Mouse (Mus musculus): ENCODE measurements at regions not wholly inside any gene's neighbourhood (a gene's known extent, or its start where the extent isn't known, plus 50 kb on each side); places are given as distances from the start of the nearest gene placed in this dataset.

GRCm38 (mm10) chr17:16101548-16101947, 270.7 kb upstream of the Rgmb start:
- no peak for DNase-seq

GRCm38 (mm10) chr17:16092952-16093351, 262.1 kb upstream of the Rgmb start:
- no peak for DNase-seq

- peak; percentile 25 for DNase-seq
These were observed 258.9 kb upstream of the Rgmb start for GRCm38 (mm10) chr17:16089619-16090280.

- DNase-seq = no peak
These were observed 258.2 kb upstream of the Rgmb start for GRCm38 (mm10) chr17:16088879-16089618.

- no peak for DNase-seq
These were observed 256.2 kb upstream of the Rgmb start for GRCm38 (mm10) chr17:16087046-16087445.

GRCm38 (mm10) chr17:16082842-16083241, 252.0 kb upstream of the Rgmb start:
- no peak for DNase-seq

GRCm38 (mm10) chr17:16078549-16078948, 247.7 kb upstream of the Rgmb start:
- DNase-seq = no peak

GRCm38 (mm10) chr17:16069334-16069733, 238.5 kb upstream of the Rgmb start:
- no peak for DNase-seq

- no peak for DNase-seq
These were observed 237.0 kb upstream of the Rgmb start for GRCm38 (mm10) chr17:16067858-16068257.

GRCm38 (mm10) chr17:16054481-16054880, 223.6 kb upstream of the Rgmb start:
- DNase-seq = no peak

GRCm38 (mm10) chr17:16051713-16052112, 220.9 kb upstream of the Rgmb start:
- peak; percentile 4 for DNase-seq

- no peak for DNase-seq
These were observed 210.9 kb upstream of the Rgmb start for GRCm38 (mm10) chr17:16041542-16042251.

GRCm38 (mm10) chr17:16027989-16028388, 197.2 kb upstream of the Rgmb start:
- no peak for DNase-seq

- DNase-seq = no peak
These were observed 174.2 kb upstream of the Rgmb start for GRCm38 (mm10) chr17:16004871-16005575.

- DNase-seq = no peak
These were observed 173.2 kb upstream of the Rgmb start for GRCm38 (mm10) chr17:16004002-16004401.

GRCm38 (mm10) chr17:15998771-15999170, 167.9 kb upstream of the Rgmb start:
- DNase-seq = peak; percentile 5

GRCm38 (mm10) chr17:15997289-15997688, 166.4 kb upstream of the Rgmb start:
- DNase-seq = no peak

- no peak for DNase-seq
These were observed 164.7 kb upstream of the Rgmb start for GRCm38 (mm10) chr17:15995493-15995892.

GRCm38 (mm10) chr17:15993361-15994287, 162.8 kb upstream of the Rgmb start:
- peak; percentile 6 for DNase-seq

- no peak for DNase-seq
These were observed 161.1 kb upstream of the Rgmb start for GRCm38 (mm10) chr17:15991916-15992315.

- no peak for DNase-seq
These were observed 159.5 kb upstream of the Rgmb start for GRCm38 (mm10) chr17:15990303-15990702.

GRCm38 (mm10) chr17:15981558-15981957, 150.7 kb upstream of the Rgmb start:
- DNase-seq = no peak

Data from adrenal gland, adult 8-10 months (tissue).